Mouse (Mus musculus): Measurements from ENCODE around the gene Lin7b. TPM values are rescaled to one million over a fixed set of nuclear protein-coding genes. Genes with fewer than 3 reads are reported as not detected.
A peak's percentile ranks its signal among the peaks of the same experiment; 100 is the strongest.

Lin7b gene
- polyA plus RNA-seq, 1 experiment from 2014 or later = 2.7 TPM

- H3K4me1 ChIP-seq = peaks cover 43% of the 10 kb centered on the region
- ATAC-seq (ENCODE audit: insufficient number of reproducible peaks, insufficient read depth, low FRiP score, low TSS enrichment, low read depth) = no peak
- WGBS = 2% methylated on average over 11 of the region's 11 CpGs
- H3K9me3 ChIP-seq = no peaks in the 10 kb centered on the region
- H3K4me3 ChIP-seq = peak overlapping the region; percentile 58
- peak overlapping the region; percentile 52 for H3K27ac ChIP-seq
- H3K36me3 ChIP-seq = no peaks in the 10 kb centered on the region
- peak overlapping the region; percentile 88 for H3K4me2 ChIP-seq
- peaks cover 8% of the 10 kb centered on the region; the same call in 1 of the 2 replicates for H3K27me3 ChIP-seq
- peak overlapping the region; percentile 73 for H3K9ac ChIP-seq
Observed at GRCm38 (mm10) chr7:45340669-45341068, 29.7 kb downstream of the Lin7b start.

DNA sequence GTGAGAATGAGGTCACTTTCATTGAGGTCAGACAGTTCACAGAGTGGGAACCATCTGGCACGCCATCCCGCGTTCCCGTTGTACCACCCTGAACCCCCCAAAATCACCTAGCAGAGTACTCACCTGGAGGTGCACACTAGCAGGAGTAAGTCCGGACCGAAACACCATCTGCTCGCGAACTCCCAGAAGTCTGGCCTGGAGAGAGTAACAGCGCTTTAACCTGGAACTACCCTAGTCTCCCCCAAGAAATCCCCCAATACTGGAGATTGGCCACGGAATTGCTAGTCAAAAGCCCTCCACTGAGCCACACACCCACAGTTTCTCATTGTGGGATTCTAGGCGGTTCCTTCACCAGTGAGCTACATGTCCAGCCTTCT lies 30.3 kb downstream of the Lin7b start:
- Histone ChIP-seq H3K27me3 (peaks cover 8% of the 10 kb centered on the region; the same call in 1 of the 2 replicates), H3K36me3 (no peaks in the 10 kb centered on the region), H3K9me3 (no peaks in the 10 kb centered on the region), H3K4me1 (peaks cover 46% of the 10 kb centered on the region), H3K4me2 (peak overlapping the region; percentile 88), H3K9ac (peak overlapping the region; percentile 73), H3K4me3 (peak overlapping the region; percentile 58), H3K27ac (peak overlapping the region; percentile 40)
- WGBS = 3% methylated on average over 11 of the region's 11 CpGs
- no peak for ATAC-seq (ENCODE audit: insufficient number of reproducible peaks, insufficient read depth, low FRiP score, low TSS enrichment, low read depth)

DNA sequence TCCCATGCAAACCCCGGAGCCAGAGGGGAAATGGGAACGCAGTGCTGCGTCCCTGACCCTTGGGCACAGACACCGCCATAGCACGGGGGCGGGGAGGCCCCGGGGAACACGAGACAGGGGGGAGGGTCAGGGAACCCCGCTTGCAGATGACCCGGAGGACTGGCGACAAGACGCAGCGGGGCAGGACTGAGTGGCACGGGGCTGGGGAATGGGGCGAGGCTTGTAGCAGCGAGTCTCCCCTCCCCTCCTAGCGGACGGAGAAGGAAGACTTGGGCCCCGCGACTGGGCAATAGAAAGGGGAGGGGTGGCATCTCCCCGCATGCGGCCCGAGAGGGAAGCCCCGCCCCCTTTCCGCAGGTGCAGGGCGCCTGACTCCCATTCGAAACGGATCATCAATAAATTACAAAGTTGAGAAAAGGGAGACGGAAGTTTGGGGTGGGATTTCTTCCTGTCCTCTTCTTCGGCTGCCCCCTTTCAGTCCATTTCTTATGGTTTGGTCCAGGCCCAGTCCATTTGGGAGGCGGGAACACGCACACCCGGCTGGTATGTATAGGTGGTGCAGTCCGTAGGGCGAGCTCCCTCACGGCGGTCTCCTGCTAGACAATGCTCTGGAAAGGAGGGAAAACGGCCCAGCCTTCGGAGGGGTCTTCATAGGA lies 30.8 kb downstream of the Lin7b start:
- Histone ChIP-seq H3K27me3 (peaks cover 8% of the 10 kb centered on the region; the same call in 1 of the 2 replicates), H3K9me3 (no peaks in the 10 kb centered on the region), H3K4me3 (peak overlapping the region; percentile 58), H3K4me2 (peak overlapping the region; percentile 88), H3K9ac (peak overlapping the region; percentile 73), H3K4me1 (peaks cover 51% of the 10 kb centered on the region), H3K27ac (peak overlapping the region; percentile 64), H3K36me3 (no peaks in the 10 kb centered on the region)
- under 1% methylated on average over 35 of the region's 39 CpGs for WGBS
- peak; percentile 49; the same call in 1 of the 2 replicates for ATAC-seq (ENCODE audit: insufficient number of reproducible peaks, insufficient read depth, low FRiP score, low TSS enrichment, low read depth)

DNA sequence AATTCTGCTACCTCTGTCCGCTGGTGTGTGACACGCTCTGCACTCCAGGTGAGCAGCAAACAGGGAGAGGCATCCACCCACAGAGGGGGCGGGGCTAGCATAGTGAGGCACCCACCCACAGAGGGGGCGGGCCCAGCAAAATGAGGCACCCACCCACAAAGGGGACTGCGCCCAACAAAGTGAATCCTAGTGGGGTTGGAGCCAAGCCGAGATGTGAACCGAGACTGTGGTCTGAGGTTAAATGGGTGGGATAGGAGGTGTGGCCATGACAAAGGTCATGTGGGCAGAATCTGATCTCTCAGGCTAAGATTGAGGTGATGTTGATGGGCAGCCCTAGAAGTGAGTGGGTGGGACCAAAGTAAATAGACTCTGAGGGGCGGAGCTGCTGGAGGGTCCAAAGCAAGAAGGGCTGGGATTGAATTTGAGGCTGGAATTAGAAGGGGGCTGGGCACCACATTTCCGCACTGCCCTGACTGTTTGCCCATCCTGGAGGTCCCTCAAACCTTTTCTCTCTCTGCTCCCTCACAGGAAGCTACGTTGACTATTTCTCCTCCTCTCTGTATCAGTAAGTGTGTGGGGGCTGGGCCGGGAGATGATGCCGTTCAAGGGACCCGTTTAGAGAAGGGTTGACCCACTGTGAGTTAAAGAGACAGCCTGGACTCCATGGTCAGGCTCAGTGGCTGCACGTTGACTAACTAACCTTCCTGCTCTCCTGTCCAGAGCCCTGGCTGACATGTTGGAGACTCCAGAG lies 32.0 kb downstream of the Lin7b start:
- peak; percentile 39 for ATAC-seq (ENCODE audit: insufficient number of reproducible peaks, insufficient read depth, low FRiP score, low TSS enrichment, low read depth)
- Histone ChIP-seq H3K4me2 (peak overlapping the region; percentile 88), H3K4me3 (peak overlapping the region; percentile 58), H3K9ac (peak overlapping the region; percentile 73; the same call in 1 of the 2 replicates), H3K9me3 (no peaks in the 10 kb centered on the region), H3K4me1 (peaks cover 58% of the 10 kb centered on the region), H3K27ac (peak overlapping the region; percentile 64), H3K27me3 (peaks cover 8% of the 10 kb centered on the region; the same call in 1 of the 2 replicates), H3K36me3 (no peaks in the 10 kb centered on the region)
- WGBS = 1% methylated on average over 14 of the region's 14 CpGs

DNA sequence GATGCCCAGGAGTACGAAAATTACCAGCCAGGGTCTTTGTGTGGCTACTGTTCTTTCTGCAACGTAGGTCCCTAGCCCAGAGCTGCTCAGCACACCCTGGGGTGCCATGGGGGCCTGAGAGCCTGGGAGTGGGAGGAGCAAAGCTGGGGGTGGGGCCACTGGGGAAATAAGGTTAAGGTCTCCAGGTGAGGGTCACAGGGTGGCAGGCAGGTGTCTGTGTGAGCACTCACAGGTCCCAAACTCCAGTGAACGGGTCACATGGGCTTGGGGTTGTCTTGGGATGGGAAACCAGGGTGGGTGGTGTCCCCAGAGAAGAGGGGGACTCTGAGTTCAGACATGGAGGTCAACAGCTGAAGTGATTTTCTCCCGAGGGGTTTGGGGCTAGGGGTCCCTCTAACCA lies 32.9 kb downstream of the Lin7b start:
- H3K4me1 ChIP-seq = peaks cover 63% of the 10 kb centered on the region

GRCm38 (mm10) chr7:45336319-45336718 lies 34.1 kb downstream of the Lin7b start:
- Histone ChIP-seq H3K27ac (no peak overlapping the region), H3K36me3 (no peaks in the 10 kb centered on the region), H3K4me3 (no peak overlapping the region), H3K4me1 (peaks cover 70% of the 10 kb centered on the region), H3K4me2 (no peak overlapping the region), H3K9ac (no peak overlapping the region), H3K27me3 (0 out of 2 replicates have a peak, but pooled peaks cover 5% of the 10 kb centered on the region), H3K9me3 (no peaks in the 10 kb centered on the region)
- WGBS = 83% methylated on average over 4 of the region's 4 CpGs
- no peak for ATAC-seq (ENCODE audit: insufficient number of reproducible peaks, insufficient read depth, low FRiP score, low TSS enrichment, low read depth)

More for the DNA sequence above, 32.9 kb downstream of the Lin7b start:
- ATAC-seq (ENCODE audit: insufficient number of reproducible peaks, insufficient read depth, low FRiP score, low TSS enrichment, low read depth) = no peak
- 15% methylated on average over 4 of the region's 4 CpGs for WGBS
- H3K27me3 ChIP-seq = peaks cover 8% of the 10 kb centered on the region; the same call in 1 of the 2 replicates
- H3K36me3 ChIP-seq = no peaks in the 10 kb centered on the region
- 0 out of 2 replicates have a peak overlapping the region, but pooled peaks have one; percentile 58 for H3K4me3 ChIP-seq
- H3K27ac ChIP-seq = 0 out of 2 replicates have a peak overlapping the region, but pooled peaks have one; percentile 8
- no peak overlapping the region for H3K9ac ChIP-seq
- peak overlapping the region; percentile 88; the same call in 1 of the 2 replicates for H3K4me2 ChIP-seq
- no peaks in the 10 kb centered on the region for H3K9me3 ChIP-seq

DNA sequence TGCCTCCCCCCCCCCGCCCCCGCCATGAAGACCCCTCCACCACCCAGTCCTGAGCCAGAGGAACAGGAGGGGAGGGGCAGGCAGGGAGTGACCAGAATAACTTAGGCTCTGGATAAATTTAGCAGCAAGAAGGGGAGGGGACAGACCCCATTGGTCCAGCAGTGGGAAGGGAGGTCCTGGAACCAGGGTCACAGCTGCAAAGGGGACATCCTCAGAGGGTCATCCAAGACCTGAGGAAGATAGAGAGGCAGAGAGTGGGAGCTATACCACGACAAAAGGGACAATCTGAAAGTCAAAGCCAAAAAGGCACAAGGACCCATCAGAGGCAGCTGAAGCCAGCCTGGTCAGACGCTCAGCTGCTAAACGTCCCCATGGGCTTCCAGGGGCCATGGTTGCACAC lies 35.3 kb downstream of the Lin7b start, which contains the start of gene Hrc:
Hrc (plus strand) TSS at position 235 of the 400 bp plus-strand sequence.
- Histone ChIP-seq H3K4me2 (peak within 1 kb of the TSS; percentile 87), H3K9me3 (no peaks in the 10 kb centered on the region), H3K36me3 (0 out of 2 replicates have a peak, but pooled peaks cover 3% of the 10 kb centered on the region), H3K27ac (peak within 1 kb of the TSS; percentile 94; the same call in 1 of the 2 replicates), H3K9ac (peak within 1 kb of the TSS; percentile 81; the same call in 1 of the 2 replicates), H3K27me3 (0 out of 2 replicates have a peak, but pooled peaks cover 5% of the 10 kb centered on the region), H3K4me3 (peak within 1 kb of the TSS; percentile 58), H3K4me1 (peaks cover 60% of the 10 kb centered on the region)
- ATAC-seq (ENCODE audit: insufficient number of reproducible peaks, insufficient read depth, low FRiP score, low TSS enrichment, low read depth) = no peak
- 28% methylated on average over 5 of the region's 5 CpGs for WGBS

DNA sequence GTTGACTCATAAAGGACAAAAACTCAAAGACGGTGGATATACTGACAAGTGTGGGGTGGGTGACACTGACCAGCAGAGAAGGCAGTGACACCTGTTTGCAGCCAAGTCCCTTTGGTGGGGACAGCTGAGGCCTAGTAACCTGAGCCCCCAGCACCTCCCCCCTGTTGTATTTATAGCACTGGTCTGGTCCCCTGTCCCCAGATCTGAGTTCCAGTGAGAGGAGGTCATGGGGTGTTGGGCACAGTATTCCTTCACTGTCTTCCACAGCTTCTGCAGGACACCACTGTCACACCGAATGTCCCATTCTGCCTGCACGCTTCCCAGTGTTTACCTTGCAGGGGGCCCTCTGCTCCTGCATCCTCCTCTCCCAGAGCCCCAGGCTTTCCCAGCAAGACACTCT lies 35.8 kb downstream of the Lin7b start:
- Histone ChIP-seq H3K4me1 (peaks cover 56% of the 10 kb centered on the region), H3K4me2 (peak overlapping the region; percentile 87; the same call in 1 of the 2 replicates), H3K27me3 (0 out of 2 replicates have a peak, but pooled peaks cover 5% of the 10 kb centered on the region), H3K9ac (no peak overlapping the region), H3K36me3 (0 out of 2 replicates have a peak, but pooled peaks cover 3% of the 10 kb centered on the region), H3K9me3 (no peaks in the 10 kb centered on the region), H3K27ac (peak overlapping the region; percentile 94; the same call in 1 of the 2 replicates), H3K4me3 (no peak overlapping the region)
- 22% methylated on average over 3 of the region's 3 CpGs for WGBS
- ATAC-seq (ENCODE audit: insufficient number of reproducible peaks, insufficient read depth, low FRiP score, low TSS enrichment, low read depth) = no peak

GRCm38 (mm10) chr7:45333431-45333982 lies 36.9 kb downstream of the Lin7b start, which contains the start of gene Trpm4:
TSS of gene Trpm4 (minus strand) at chr7:45333780.
- Histone ChIP-seq H3K4me2 (peak within 1 kb of the TSS; percentile 87), H3K9me3 (no peaks in the 10 kb centered on the region), H3K27ac (peak within 1 kb of the TSS; percentile 94), H3K4me3 (peak within 1 kb of the TSS; percentile 58), H3K36me3 (peaks cover 3% of the 10 kb centered on the region; the same call in 1 of the 2 replicates), H3K4me1 (peaks cover 45% of the 10 kb centered on the region), H3K9ac (peak within 1 kb of the TSS; percentile 81), H3K27me3 (0 out of 2 replicates have a peak, but pooled peaks cover 5% of the 10 kb centered on the region)
- ATAC-seq (ENCODE audit: insufficient number of reproducible peaks, insufficient read depth, low FRiP score, low TSS enrichment, low read depth) = peak; percentile 68
- under 1% methylated on average over 38 of the region's 38 CpGs for WGBS

- ATAC-seq (ENCODE audit: insufficient number of reproducible peaks, insufficient read depth, low FRiP score, low TSS enrichment, low read depth) = peak; percentile 62; the same call in 1 of the 2 replicates
- Histone ChIP-seq H3K9ac (peak overlapping the region; percentile 81), H3K36me3 (peaks cover 3% of the 10 kb centered on the region; the same call in 1 of the 2 replicates), H3K4me3 (peak overlapping the region; percentile 58), H3K27me3 (0 out of 2 replicates have a peak, but pooled peaks cover 5% of the 10 kb centered on the region), H3K4me2 (peak overlapping the region; percentile 87), H3K4me1 (peaks cover 38% of the 10 kb centered on the region), H3K9me3 (no peaks in the 10 kb centered on the region), H3K27ac (peak overlapping the region; percentile 94)
- WGBS = 2% methylated on average over 22 of the region's 22 CpGs
Observed at GRCm38 (mm10) chr7:45332685-45333425, 37.5 kb downstream of the Lin7b start.
